Mouse (Mus musculus): ENCODE measurements around the gene Ftcd.

Ftcd gene

GRCm38 (mm10) chr10:76622411-76622810 lies 47.0 kb downstream of the Ftcd start:
- no peak for DNase-seq

- peak; percentile 66 for DNase-seq
Observed at GRCm38 (mm10) chr10:76622928-76623680, 47.7 kb downstream of the Ftcd start, which contains the start of gene Col6a2. Col6a2 (minus strand) TSS chr10:76623630.

DNA sequence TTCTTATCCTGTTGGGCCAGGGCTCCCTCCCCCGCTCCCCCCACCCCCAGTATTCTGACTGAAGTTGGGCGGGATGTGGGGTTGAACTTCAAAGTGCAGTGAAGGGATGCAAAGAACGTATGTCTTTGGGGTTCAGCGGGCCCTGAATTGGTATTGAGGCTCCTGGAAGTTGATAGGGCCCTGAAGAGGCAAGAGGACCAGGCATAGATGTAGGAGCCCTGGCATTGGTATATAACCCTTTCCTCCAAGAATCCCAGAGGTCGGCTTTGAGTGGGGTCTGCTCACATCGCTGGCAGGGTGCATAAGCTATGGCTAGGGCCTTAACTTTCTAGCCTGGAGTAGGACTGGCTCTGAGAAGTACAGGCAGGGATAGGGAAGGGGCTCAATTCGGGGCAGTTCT lies 48.3 kb downstream of the Ftcd start:
- no peak for DNase-seq

DNA sequence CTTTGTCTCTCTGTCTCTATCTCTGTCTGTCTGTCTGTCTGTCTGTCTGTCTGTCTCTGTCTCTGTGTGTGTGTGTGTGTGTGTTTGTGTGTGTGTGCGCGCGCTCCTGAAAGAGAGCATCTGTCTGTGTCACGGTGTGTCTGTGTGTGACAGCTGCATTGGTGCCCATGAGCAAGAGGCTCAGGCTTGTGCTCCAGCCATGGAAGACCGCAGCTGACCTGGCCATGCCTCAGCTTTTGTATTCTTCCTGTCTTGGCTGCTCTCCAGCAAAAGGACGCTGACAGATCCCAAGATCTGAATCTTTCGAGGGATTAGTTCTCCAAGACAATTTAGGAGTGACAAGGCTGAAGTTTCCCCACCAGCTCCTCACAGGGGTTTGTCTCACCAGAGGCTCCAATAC lies 49.5 kb downstream of the Ftcd start:
- DNase-seq = no peak

GRCm38 (mm10) chr10:76627714-76628113 lies 52.3 kb downstream of the Ftcd start:
- no peak for DNase-seq

GRCm38 (mm10) chr10:76630657-76631056 lies 55.2 kb downstream of the Ftcd start:
- DNase-seq = no peak

DNA sequence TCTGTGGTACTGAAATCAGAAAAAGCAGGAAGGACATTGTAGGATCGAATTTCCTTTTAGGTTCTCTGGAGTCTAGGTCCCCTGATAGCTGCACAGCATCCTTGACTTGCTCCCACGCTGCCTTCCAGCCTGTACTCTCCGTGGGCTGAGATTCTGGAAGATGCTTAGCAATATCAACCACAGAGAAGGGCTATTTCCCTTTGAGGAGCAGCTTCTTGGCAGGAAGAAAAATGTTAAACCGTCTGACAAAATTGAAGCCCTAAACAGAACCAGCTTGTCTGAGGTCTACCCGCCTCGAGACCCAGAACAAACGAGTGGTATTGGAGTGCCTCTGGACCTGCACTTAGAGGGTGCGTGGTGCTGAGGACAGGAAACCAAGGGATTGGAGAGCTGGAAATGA lies 57.2 kb downstream of the Ftcd start:
- DNase-seq = no peak

DNA sequence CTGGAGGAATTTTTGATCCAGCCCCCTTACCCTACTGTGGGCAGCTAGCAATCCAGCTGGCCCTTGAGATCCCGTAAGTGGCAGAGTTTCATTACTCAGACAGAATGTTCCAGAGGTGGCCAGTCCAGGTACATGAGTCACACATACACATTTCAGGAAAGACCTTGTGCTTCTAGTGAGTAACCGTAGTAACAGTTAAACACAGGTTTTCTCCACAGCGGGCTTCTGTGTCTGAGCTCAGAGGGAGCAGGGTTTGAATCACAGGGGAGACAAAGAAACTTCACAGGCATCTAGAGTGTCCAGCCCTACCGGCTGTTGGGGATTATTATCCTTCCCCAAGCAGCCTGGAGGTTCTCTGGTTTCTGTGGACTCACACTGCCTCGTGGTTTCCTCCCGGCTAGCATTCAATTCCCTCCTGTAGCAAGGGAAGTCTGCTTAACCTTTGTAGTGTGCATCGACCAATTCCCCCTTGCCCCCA lies 58.7 kb downstream of the Ftcd start:
- no peak for DNase-seq

GRCm38 (mm10) chr10:76634584-76634983 lies 59.1 kb downstream of the Ftcd start:
- no peak for DNase-seq

- no peak for DNase-seq
Observed at GRCm38 (mm10) chr10:76636026-76636425, 60.6 kb downstream of the Ftcd start.

GRCm38 (mm10) chr10:76636601-76637000 lies 61.2 kb downstream of the Ftcd start:
- no peak for DNase-seq
